Mouse (Mus musculus): ENCODE measurements at regions not wholly inside any gene's neighbourhood (a gene's known extent, or its start where the extent isn't known, plus 50 kb on each side); places are given as distances from the start of the nearest gene placed in this dataset.

DNA sequence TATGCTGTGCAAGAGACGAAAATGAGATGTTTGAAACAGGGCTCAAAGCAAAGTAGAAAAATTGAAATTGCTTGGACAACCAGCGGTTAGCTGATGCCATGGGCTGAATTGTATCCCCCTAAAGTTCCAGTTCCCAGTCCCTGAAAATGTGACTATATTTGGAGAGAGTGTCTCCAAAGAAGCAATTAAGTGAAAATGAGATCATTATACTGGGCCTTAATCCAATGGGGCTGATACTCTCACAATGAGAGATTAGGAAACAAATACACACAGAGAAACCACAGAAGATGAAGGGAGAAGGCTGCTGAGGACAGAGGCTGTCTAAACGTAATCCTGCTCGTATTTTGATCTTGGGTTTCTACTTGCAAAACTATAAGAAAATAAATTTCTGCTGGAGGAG is 402.1 kb upstream of the Id4 start:
- no peak for DNase-seq (ENCODE audit: low read depth, low spot score)

DNA sequence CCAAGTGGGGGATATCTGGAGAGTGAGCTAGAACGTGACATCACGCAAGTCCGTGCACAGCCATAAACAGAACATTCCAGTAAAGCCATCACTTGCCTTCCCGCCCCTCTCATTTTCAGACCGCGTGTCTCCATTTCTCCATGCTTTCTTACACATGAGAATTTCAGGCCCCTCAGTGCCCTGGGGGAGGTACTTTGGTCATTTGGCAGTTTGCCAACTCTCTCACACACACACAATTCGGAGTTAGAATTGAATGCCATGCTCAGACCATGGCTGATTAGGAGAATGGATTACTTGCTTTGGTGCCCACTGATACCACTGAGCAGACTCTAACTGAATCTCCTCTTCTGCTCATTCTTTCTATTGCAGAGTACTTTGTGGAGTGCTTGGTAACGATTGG is 400.7 kb upstream of the Id4 start:
- no peak for DNase-seq (ENCODE audit: low read depth, low spot score)

GRCm38 (mm10) chr13:47862896-47863295 is 398.1 kb upstream of the Id4 start:
- DNase-seq (ENCODE audit: low read depth, low spot score) = no peak

DNA sequence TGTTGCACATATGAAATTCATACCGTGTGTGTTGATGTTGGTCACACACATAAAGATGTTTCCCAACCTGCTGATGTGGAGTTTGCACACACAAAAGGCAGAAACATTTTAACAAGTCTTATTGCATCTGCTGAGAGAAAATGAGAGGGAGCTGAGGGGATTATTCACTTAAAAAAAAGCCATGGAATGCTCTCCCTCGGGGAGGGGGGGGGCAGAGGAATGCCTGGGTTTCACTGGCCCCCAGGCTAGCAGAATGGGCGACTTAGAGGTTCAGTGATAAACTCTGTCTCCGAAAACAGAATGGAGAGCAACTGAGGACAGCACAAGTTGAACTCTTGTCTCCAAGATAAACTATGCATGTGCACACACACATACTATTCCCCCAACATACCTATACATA is 392.4 kb upstream of the Id4 start:
- no peak for DNase-seq (ENCODE audit: low read depth, low spot score)

DNA sequence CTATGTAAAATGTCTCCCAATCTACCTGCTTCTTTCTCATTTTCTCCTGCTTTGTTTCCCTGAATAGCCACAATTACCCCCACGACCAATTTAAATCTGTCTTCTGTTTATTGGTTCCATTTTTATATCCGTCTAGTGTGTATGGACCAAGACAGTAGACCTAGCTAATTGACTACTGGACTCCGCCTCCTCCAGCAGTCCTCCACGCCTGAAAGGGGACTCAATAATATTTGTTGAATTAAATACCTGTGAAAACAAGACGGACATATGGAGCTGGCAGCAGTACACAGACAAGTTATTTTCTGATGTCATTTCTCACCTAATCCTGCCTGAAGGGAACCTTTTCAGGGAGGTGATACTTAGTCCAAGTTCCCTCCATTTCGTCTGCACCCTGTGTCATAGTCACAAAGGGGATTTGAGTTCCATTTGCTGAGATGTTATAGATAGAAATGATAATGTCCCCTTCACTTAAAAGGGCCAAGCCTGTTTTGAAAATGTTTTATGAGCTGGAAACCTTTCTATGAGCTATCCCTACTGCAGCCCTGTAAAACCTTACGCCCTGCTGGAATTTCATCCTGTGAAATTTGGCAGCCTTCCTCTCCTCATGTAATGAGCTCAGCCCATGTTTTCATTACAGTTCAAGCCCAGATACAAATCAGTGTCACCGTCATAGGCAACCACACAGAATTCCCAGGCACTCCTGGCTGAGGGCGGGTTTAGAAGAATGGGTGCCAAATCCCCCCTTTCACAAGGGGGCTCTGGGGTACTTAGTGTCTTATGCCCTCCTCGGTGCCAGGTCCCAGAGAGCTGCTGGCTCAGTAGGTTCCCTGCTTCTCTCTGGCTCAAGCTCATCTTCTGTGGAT is 391.1 kb upstream of the Id4 start:
- DNase-seq (ENCODE audit: low read depth, low spot score) = no peak

GRCm38 (mm10) chr13:47872645-47873044 is 388.4 kb upstream of the Id4 start:
- no peak for DNase-seq (ENCODE audit: low read depth, low spot score)

- DNase-seq (ENCODE audit: low read depth, low spot score) = no peak
These were observed 368.5 kb upstream of the Id4 start for GRCm38 (mm10) chr13:47892569-47892968.

- DNase-seq (ENCODE audit: low read depth, low spot score) = no peak
These were observed 366.7 kb upstream of the Id4 start for GRCm38 (mm10) chr13:47894331-47894730.

GRCm38 (mm10) chr13:47895256-47895655 is 365.8 kb upstream of the Id4 start:
- DNase-seq (ENCODE audit: low read depth, low spot score) = no peak

- DNase-seq (ENCODE audit: low read depth, low spot score) = no peak
These were observed 364.4 kb upstream of the Id4 start for GRCm38 (mm10) chr13:47896646-47897045.

- no peak for DNase-seq (ENCODE audit: low read depth, low spot score)
These were observed 351.0 kb upstream of the Id4 start for GRCm38 (mm10) chr13:47909851-47910530.

DNA sequence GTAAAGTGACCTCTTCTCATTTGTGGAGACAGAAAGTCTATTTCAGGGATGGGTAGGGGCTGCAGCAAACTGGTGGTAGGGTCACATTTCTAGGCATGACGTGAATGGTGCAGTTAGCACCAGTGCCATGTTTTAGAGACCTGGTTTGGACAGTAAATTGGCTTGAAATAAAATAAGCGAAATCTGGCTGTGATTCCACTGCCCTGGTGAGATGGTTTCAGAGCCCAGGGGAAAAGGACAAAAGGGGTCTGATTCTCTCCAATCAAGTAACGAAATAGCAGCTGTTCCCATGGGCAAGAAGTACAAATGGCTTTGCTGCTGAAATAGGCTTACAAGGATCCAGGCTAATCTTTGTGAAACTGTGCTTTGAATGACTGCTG is 350.5 kb upstream of the Id4 start:
- no peak for DNase-seq (ENCODE audit: low read depth, low spot score)

DNA sequence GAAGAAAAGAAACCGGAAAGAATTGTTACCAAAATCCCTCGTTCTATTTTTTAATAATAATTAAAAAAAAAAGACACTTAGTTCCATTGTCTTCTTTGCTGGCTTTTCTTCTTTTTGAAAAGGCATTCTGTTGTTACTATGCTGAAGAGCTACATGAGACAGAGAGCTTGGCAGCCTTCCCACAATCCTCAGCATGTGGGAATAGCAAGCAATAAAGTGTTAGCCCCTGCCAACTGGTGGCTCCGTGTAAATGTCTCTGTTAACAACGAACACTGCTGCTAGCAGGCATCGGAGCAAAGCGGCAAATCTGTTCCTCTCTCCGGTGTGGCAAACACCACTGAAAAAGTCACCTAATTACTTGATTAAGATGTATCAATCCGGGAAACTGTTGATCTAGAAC is 344.6 kb upstream of the Id4 start:
- DNase-seq (ENCODE audit: low read depth, low spot score) = no peak

GRCm38 (mm10) chr13:47917370-47917769 is 343.7 kb upstream of the Id4 start:
- no peak for DNase-seq (ENCODE audit: low read depth, low spot score)

DNA sequence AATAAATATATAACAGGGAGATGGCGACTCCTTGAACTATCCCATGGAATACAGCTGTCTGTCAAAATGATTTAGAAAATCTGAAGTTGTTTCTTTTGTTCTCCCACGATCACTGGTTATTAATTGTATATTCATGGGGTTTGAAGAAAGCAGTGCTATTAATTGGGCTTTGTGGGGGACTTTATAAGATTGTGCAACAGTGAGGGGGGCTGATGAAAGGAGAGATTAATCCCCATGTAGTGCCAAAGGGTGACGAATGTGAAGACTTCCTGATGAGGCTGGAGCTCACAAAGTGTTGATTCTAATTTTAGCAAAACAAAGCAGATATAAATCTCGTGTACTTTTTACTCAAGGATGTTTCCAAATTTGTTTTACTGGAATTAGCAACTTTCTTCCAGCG is 340.0 kb upstream of the Id4 start:
- no peak for DNase-seq (ENCODE audit: low read depth, low spot score)

DNA sequence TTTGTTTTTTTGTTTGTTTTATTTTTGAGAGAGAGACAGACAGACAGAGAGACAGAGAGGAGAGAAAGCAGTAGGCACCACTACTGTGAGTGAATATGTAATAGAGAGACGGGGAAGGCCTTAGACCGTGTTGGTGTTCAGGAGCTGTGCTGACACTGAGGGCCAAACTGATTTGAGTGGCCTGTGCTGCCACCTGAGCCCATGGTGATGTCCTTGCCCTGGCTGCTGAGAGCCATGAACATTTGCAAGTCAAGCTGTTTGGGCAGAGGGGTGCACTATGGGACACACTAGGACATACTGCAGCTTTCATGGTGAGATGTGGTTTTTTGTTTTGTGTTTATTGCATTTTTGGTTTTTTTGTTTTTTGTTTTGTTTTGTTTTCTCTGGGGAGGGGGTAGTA is 320.3 kb upstream of the Id4 start:
- DNase-seq (ENCODE audit: low read depth, low spot score) = no peak

DNA sequence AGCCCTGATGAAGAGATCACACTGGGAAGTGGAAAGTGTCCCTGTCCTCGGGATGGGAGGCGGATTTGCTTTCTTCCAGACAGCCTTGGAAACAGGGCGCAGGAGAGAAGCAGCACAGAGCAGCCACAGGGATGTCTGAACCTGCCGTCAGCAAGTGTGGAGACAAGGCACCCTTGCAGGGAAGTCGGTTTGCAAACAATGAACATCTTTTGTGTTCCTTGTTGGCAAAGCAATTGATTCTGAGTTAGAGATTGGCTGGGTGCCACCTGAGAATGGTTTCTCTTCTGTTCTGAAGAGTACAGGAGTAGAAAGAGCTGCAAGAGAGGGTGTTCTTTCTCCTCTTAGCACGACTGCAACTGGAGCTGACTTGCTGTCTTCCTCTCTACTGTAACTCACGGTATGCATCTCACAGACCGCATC is 318.6 kb upstream of the Id4 start:
- DNase-seq (ENCODE audit: low read depth, low spot score) = no peak

DNA sequence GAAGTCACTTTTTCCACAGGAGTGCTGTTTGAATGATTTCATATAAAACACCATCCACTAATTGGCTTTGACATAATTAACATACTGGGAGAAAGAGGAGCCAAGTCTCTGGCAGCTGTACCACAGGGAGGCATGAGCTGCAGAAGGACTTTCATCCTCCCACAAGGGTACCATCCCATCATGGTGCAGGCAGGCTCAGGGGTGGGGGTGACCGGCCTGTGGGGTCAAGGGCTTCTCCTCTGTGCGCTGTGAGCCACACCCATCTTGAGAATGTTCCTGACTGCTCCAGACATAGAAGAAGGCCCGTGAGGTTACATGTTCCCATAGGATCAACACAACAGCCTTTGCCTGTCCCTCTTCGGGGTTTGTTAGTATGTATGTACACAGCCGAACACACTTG is 317.4 kb upstream of the Id4 start:
- no peak for DNase-seq (ENCODE audit: low read depth, low spot score)

DNA sequence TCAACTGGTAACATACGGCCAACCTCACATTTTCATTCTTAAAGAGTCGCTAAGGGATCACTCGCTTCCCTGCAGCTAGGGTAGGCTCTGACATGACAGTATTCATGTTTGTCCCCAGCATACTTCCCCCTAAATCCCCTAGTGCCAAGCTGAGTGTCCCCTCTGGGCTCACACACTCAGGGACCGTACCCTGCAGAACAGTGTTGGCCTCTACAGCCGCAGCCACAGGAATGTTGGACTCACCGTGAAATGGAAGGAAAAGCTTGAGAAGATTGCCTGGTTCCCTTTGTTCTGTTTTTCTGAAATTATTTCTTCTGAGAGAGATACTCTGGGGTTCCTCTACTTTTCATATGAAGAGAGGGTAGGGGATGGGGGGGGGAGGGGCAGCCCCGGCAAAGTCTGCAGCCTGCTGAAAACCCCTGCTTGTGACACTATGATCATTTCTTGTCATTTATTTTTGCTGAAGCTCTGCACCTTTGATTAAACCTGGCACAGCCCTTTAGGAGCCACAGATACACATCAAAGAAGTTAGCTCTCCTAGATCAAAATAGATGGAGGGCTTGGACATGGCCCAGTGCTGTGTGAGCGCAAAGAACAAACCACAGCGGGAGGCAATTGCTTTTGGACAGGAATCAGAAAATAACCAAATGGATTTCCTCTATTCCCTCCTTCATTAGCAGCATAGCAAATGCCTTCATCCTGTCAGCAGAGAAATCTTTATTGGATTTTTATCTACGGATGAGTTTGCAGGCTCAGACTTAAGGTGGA is 312.7 kb upstream of the Id4 start:
- DNase-seq (ENCODE audit: low read depth, low spot score) = no peak

DNA sequence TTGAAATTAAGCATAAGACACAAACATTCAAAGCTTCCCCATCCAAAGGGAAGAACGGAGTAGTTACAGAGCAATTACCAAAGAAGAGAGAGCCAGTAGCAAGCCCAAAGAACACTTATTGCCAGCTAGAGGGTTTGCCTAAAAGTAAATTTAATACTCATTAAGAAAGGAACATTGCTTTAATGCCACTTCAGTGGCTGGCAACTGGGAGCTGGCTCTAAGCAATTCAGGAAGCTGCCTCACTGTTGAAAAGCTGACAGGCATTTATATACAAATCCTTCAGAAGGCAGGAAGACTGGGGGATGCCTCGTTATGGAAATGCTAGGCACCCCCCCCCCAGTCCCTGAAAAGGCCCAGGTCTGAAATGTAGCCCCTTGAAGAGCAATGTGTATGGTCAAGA is 310.6 kb upstream of the Id4 start:
- DNase-seq (ENCODE audit: low read depth, low spot score) = no peak

DNA sequence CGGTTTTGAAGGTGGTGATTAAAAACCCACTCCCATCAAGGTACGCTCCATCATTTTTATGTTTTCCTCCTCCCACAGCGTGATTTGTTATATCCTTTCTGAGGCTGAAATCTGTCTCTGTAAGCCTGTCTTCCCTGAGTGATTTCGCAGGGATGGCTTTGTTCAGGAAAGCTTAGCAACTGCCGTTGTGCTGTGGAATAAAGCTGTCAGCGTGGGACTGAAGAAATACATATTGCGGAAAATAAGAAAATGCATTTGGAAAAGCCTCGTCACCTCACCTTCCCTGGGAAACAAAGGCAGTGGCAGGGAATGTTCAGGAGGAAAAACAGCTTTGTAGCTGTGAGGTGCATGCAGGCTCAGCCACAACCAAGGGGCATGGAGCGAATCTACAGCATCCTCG is 310.0 kb upstream of the Id4 start:
- DNase-seq (ENCODE audit: low read depth, low spot score) = no peak

GRCm38 (mm10) chr13:47952946-47953345 is 308.1 kb upstream of the Id4 start:
- no peak for DNase-seq (ENCODE audit: low read depth, low spot score)

GRCm38 (mm10) chr13:47953776-47954175 is 307.3 kb upstream of the Id4 start:
- no peak for DNase-seq (ENCODE audit: low read depth, low spot score)

Measured in mesoderm, embryonic 11.5 days (tissue).